Mouse (Mus musculus) intestine, embryonic 16.5 days (tissue): ENCODE measurements around the gene Sart1. TPM values are rescaled to one million over a fixed set of nuclear protein-coding genes. Genes with fewer than 3 reads are reported as not detected.

Experiments
- ATAC-seq: fragments of 200-750 bp; cut with Nextera tagmentation; 2 replicates; pipeline ENCODE4 v1.8.0; 2017; ENCODE audit warnings: moderate TSS enrichment, moderate library complexity
- H3K27ac ChIP-seq: fragments of 300-500 bp; sonication (generic); 2 replicates; pipeline ENCODE4 v1.5.1; 2014; ENCODE audit warnings: mild to moderate bottlenecking, low read length
- H3K27me3 ChIP-seq: fragments of 300-500 bp; sonication (generic); replicated peaks from 2 replicates; pipeline ENCODE4 v1.6.1; 2014; ENCODE audit warnings: low read length, control low read depth, mixed read lengths; ENCODE audit not compliant: control insufficient read depth, insufficient read depth
- H3K36me3 ChIP-seq: fragments of 300-500 bp; sonication (generic); 2 replicates; pipeline ENCODE4 v1.6.1; 2014; ENCODE audit warnings: low read length, control low read depth; ENCODE audit not compliant: control insufficient read depth, insufficient read depth
- H3K4me1 ChIP-seq: fragments of 300-500 bp; sonication (generic); 2 replicates; pipeline ENCODE4 v1.6.1; 2014; ENCODE audit warnings: low read length, control low read depth, mixed read lengths; ENCODE audit not compliant: control insufficient read depth, insufficient read depth
- H3K4me2 ChIP-seq: fragments of 300-500 bp; sonication (generic); 2 replicates; pipeline ENCODE4 v1.6.1; 2014; ENCODE audit warnings: low read depth, low read length, control low read depth
- H3K4me3 ChIP-seq: fragments of 300-500 bp; sonication (generic); 2 replicates; pipeline ENCODE4 v1.5.1; 2014; ENCODE audit warnings: mild to moderate bottlenecking, low read length
- H3K9ac ChIP-seq: fragments of 300-500 bp; sonication (generic); 2 replicates; pipeline ENCODE4 v1.6.1; 2014; ENCODE audit warnings: low read depth, low read length
- H3K9me3 ChIP-seq: fragments of 300-500 bp; sonication (generic); 2 replicates; pipeline ENCODE4 v1.6.1; 2016; ENCODE audit warnings: low read length, control low read depth; ENCODE audit not compliant: control insufficient read depth
- WGBS: fragments of 180-500 bp; shearing (Covaris S2); extraction: QIAGEN DNeasy Blood & Tissue Kit; methylation state at CpG from one replicate; pipeline ENCODE4 v1.1.7; 2014; 5-methylcytosine and 5-hydroxymethylcytosine counted together
- polyA plus RNA-seq: library from polyadenylated mRNA; unstranded; fragments of >200 nt; fragmentation: Nextera tagmentation; extraction: Ambion mirVana; gene quantifications from 2 replicates; pipeline ENCODE4 v1.2.1, GENCODE M21; 2015

Sart1 gene
- polyA plus RNA-seq, 1 experiment from 2014 or later = 60.2 TPM

- H3K27me3 ChIP-seq = no peaks in the 10 kb centered on the region
- no peaks in the 10 kb centered on the region for H3K36me3 ChIP-seq
- no peak for ATAC-seq
- H3K9ac ChIP-seq = no peak overlapping the region
- no peak overlapping the region for H3K4me2 ChIP-seq
- H3K27ac ChIP-seq = no peak overlapping the region
- H3K4me1 ChIP-seq = peaks cover 12% of the 10 kb centered on the region
- WGBS = 86% methylated on average over 9 of the region's 9 CpGs
- no peak overlapping the region for H3K4me3 ChIP-seq
- no peaks in the 10 kb centered on the region for H3K9me3 ChIP-seq
Measured at GRCm38 (mm10) chr19:5419630-5420029, 31.1 kb upstream of the Sart1 start.

GRCm38 (mm10) chr19:5418750-5419466 is 30.4 kb upstream of the Sart1 start:
- no peak for ATAC-seq
- no peak overlapping the region for H3K27ac ChIP-seq
- no peaks in the 10 kb centered on the region for H3K27me3 ChIP-seq
- H3K4me3 ChIP-seq = no peak overlapping the region
- H3K4me2 ChIP-seq = no peak overlapping the region
- H3K36me3 ChIP-seq = no peaks in the 10 kb centered on the region
- WGBS = 90% methylated on average over 8 of the region's 8 CpGs
- H3K9me3 ChIP-seq = no peaks in the 10 kb centered on the region
- H3K9ac ChIP-seq = no peak overlapping the region
- peaks cover 11% of the 10 kb centered on the region for H3K4me1 ChIP-seq

GRCm38 (mm10) chr19:5414534-5414957 is 26.0 kb upstream of the Sart1 start:
- Histone ChIP-seq H3K4me1 (no peaks in the 10 kb centered on the region), H3K27me3 (no peaks in the 10 kb centered on the region), H3K4me2 (no peak overlapping the region), H3K4me3 (no peak overlapping the region), H3K9me3 (no peaks in the 10 kb centered on the region), H3K36me3 (no peaks in the 10 kb centered on the region), H3K27ac (no peak overlapping the region), H3K9ac (no peak overlapping the region)
- WGBS = 70% methylated on average over 2 of the region's 2 CpGs
- no peak for ATAC-seq

- Histone ChIP-seq H3K4me3 (no peak overlapping the region), H3K4me2 (no peak overlapping the region)
- ATAC-seq = no peak
Measured at GRCm38 (mm10) chr19:5413840-5414239, 25.3 kb upstream of the Sart1 start.

GRCm38 (mm10) chr19:5411961-5412360 is 23.5 kb upstream of the Sart1 start:
- Histone ChIP-seq H3K36me3 (no peaks in the 10 kb centered on the region), H3K27me3 (no peaks in the 10 kb centered on the region), H3K4me3 (no peak overlapping the region), H3K4me2 (no peak overlapping the region), H3K9me3 (no peaks in the 10 kb centered on the region), H3K27ac (no peak overlapping the region), H3K4me1 (peaks cover 3% of the 10 kb centered on the region; the same call in 1 of the 2 replicates), H3K9ac (no peak overlapping the region)
- 60% methylated on average over 5 of the region's 5 CpGs for WGBS
- no peak for ATAC-seq

More at GRCm38 (mm10) chr19:5413840-5414239, 25.3 kb upstream of the Sart1 start:
- no peaks in the 10 kb centered on the region for H3K4me1 ChIP-seq
- H3K27me3 ChIP-seq = no peaks in the 10 kb centered on the region
- no peak overlapping the region for H3K9ac ChIP-seq
- no peaks in the 10 kb centered on the region for H3K36me3 ChIP-seq
- H3K9me3 ChIP-seq = no peaks in the 10 kb centered on the region
- WGBS = 75% methylated on average over 4 of the region's 4 CpGs
- H3K27ac ChIP-seq = no peak overlapping the region

GRCm38 (mm10) chr19:5410641-5411040 is 22.1 kb upstream of the Sart1 start:
- Histone ChIP-seq H3K27me3 (no peaks in the 10 kb centered on the region), H3K36me3 (no peaks in the 10 kb centered on the region), H3K4me2 (no peak overlapping the region), H3K27ac (no peak overlapping the region), H3K9ac (no peak overlapping the region), H3K9me3 (no peaks in the 10 kb centered on the region), H3K4me1 (peaks cover 3% of the 10 kb centered on the region; the same call in 1 of the 2 replicates), H3K4me3 (no peak overlapping the region)
- ATAC-seq = no peak
- WGBS = 84% methylated on average over 5 of the region's 5 CpGs

GRCm38 (mm10) chr19:5409068-5409467 is 20.6 kb upstream of the Sart1 start:
- H3K27me3 ChIP-seq = no peaks in the 10 kb centered on the region
- H3K4me2 ChIP-seq = no peak overlapping the region
- H3K9me3 ChIP-seq = no peaks in the 10 kb centered on the region
- peaks cover 3% of the 10 kb centered on the region; the same call in 1 of the 2 replicates for H3K4me1 ChIP-seq
- ATAC-seq = no peak
- H3K4me3 ChIP-seq = no peak overlapping the region
- 71% methylated on average over 5 of the region's 5 CpGs for WGBS
- no peak overlapping the region for H3K27ac ChIP-seq
- H3K9ac ChIP-seq = no peak overlapping the region
- no peaks in the 10 kb centered on the region for H3K36me3 ChIP-seq

- Histone ChIP-seq H3K9me3 (no peaks in the 10 kb centered on the region), H3K36me3 (no peaks in the 10 kb centered on the region), H3K27me3 (no peaks in the 10 kb centered on the region), H3K4me2 (no peak overlapping the region), H3K9ac (no peak overlapping the region; the same call in 1 of the 2 replicates), H3K27ac (no peak overlapping the region), H3K4me1 (peaks cover 3% of the 10 kb centered on the region; the same call in 1 of the 2 replicates), H3K4me3 (no peak overlapping the region)
- ATAC-seq = no peak
- WGBS = 85% methylated on average over 13 of the region's 13 CpGs
Measured at GRCm38 (mm10) chr19:5408057-5409001, 19.8 kb upstream of the Sart1 start.

- no peaks in the 10 kb centered on the region for H3K27me3 ChIP-seq
- peak overlapping the region; percentile 86 for H3K27ac ChIP-seq
- no peaks in the 10 kb centered on the region for H3K9me3 ChIP-seq
- 16% methylated on average over 7 of the region's 7 CpGs for WGBS
- H3K4me2 ChIP-seq = peak overlapping the region; percentile 63
- H3K4me3 ChIP-seq = peak overlapping the region; percentile 62
- peak overlapping the region; percentile 74 for H3K9ac ChIP-seq
- H3K36me3 ChIP-seq = no peaks in the 10 kb centered on the region
- peaks cover 3% of the 10 kb centered on the region; the same call in 1 of the 2 replicates for H3K4me1 ChIP-seq
- ATAC-seq = peak; percentile 54
Measured at GRCm38 (mm10) chr19:5407133-5407532, 18.6 kb upstream of the Sart1 start.
